Mouse (Mus musculus): Measurements from ENCODE around the gene Spin4. TPM values are rescaled to one million over a fixed set of nuclear protein-coding genes. Genes with fewer than 3 reads are reported as not detected.

The Spin4 gene
- polyA plus RNA-seq (2012; rRNA removed; ENCODE audit: low replicate concordance) = 0.05 TPM in 1 of 2 replicates, not detected in the other

GRCm38 (mm10) chrX:95026361-95026892 lies at the start of gene Spin4:
Gene Spin4, minus strand, starts transcription at chrX:95026682.

Other genes with a start within 250 kb of the Spin4 start
- gene Arhgef9, start 170.2 kb upstream of the Spin4 start, polyA plus RNA-seq (2012; rRNA removed; ENCODE audit: low replicate concordance) = 0.31 and 0.56 TPM in 2 replicates